ENCODE assay signal across 8 mouse cellular contexts in genomic region chr2:119618199-119618982, GRCm38 (mm10). TPM values are rescaled to one million over a fixed set of nuclear protein-coding genes. Genes with fewer than 3 reads are reported as not detected.
A peak's percentile ranks its signal among the peaks of the same experiment; 100 is the strongest.
DNase-seq lines count a peak whose midpoint lies in the region; ATAC-seq and TF ChIP-seq lines count a peak whose summit lies in the region.

Nusap1 (plus strand) TSS chr2:119618298.
Oip5 (minus strand) TSS chr2:119618469.

- no peak for TF ChIP-seq CTCF in kidney, postnatal 0 days (IDR thresholded peaks at IDR 0.05; ENCODE audit: low read depth)

- peak; percentile 93 for ATAC-seq in erythroid progenitor cell, adult 5-6 weeks (replicated peaks; ENCODE audit: low FRiP score, poor library complexity, severe bottlenecking)
- peak; percentile 99 for ATAC-seq in heart, embryonic 12.5 days (ENCODE audit: insufficient number of reproducible peaks, low FRiP score)
- ATAC-seq in kidney, postnatal 0 days (replicated peaks; ENCODE audit: low FRiP score, low read depth) = peak; percentile 99
- peak; percentile 98 for ATAC-seq in liver, embryonic 11.5 days (replicated peaks; ENCODE audit: low FRiP score)
- ATAC-seq in stomach, embryonic 14.5 days (ENCODE audit: insufficient number of reproducible peaks, insufficient read depth, low FRiP score, low read depth) = peak; percentile 100

- no peaks in the 10 kb centered on the region for H3K9me3 ChIP-seq in heart, embryonic 12.5 days (replicated peaks)
- no peaks in the 10 kb centered on the region for H3K9me3 ChIP-seq in kidney, postnatal 0 days (replicated peaks; ENCODE audit: low read length)
- H3K9me3 ChIP-seq in liver, embryonic 11.5 days (ENCODE audit: control insufficient read depth, low read length) = no peaks in the 10 kb centered on the region
- no peaks in the 10 kb centered on the region for H3K9me3 ChIP-seq in stomach, embryonic 14.5 days (ENCODE audit: control insufficient read depth, low read depth, low read length)

- peak within 1 kb of the TSS; percentile 46 for H3K27ac ChIP-seq in heart, embryonic 12.5 days (ENCODE audit: poor library complexity, severe bottlenecking)
- no peak within 1 kb of the TSS for H3K27ac ChIP-seq in kidney, postnatal 0 days
- H3K27ac ChIP-seq in liver, embryonic 11.5 days (ENCODE audit: low read depth, low read length) = peak within 1 kb of the TSS; percentile 79
- peak within 1 kb of the TSS; percentile 74 for H3K27ac ChIP-seq in stomach, embryonic 14.5 days (ENCODE audit: low read length)

- peak; percentile 98 for DNase-seq in CD4-positive helper T cell, adult 2 months (ENCODE audit: low read depth, low spot score)
- DNase-seq in brain, embryonic 18.5 days (ENCODE audit: low read depth, low spot score) = peak; percentile 96
- DNase-seq in kidney, postnatal 0 days (ENCODE audit: low spot score) = peak; percentile 99
- peak; percentile 89 for DNase-seq in liver, embryonic 11.5 days (ENCODE audit: low spot score)
- peak; percentile 97 for DNase-seq in naive thymus-derived CD4-positive, alpha-beta T cell, adult 2 months (ENCODE audit: low read depth)

- H3K4me1 ChIP-seq in heart, embryonic 12.5 days (replicated peaks) = peaks cover 21% of the 10 kb centered on the region
- no peaks in the 10 kb centered on the region; the same call in 1 of the 2 replicates for H3K4me1 ChIP-seq in kidney, postnatal 0 days (replicated peaks; ENCODE audit: insufficient read depth, low read length)
- H3K4me1 ChIP-seq in liver, embryonic 11.5 days (replicated peaks; ENCODE audit: control insufficient read depth, insufficient read depth, low read length) = peaks cover 11% of the 10 kb centered on the region
- peaks cover 20% of the 10 kb centered on the region; the same call in 1 of the 2 replicates for H3K4me1 ChIP-seq in stomach, embryonic 14.5 days (ENCODE audit: control insufficient read depth, insufficient read depth, low read length)

- H3K36me3 ChIP-seq in heart, embryonic 12.5 days = peaks cover 2% of the 10 kb centered on the region
- H3K36me3 ChIP-seq in kidney, postnatal 0 days (ENCODE audit: insufficient read depth, low read length) = no peaks in the 10 kb centered on the region
- 0 out of 2 replicates have a peak, but pooled peaks cover 4% of the 10 kb centered on the region for H3K36me3 ChIP-seq in liver, embryonic 11.5 days (ENCODE audit: control insufficient read depth, insufficient read depth, low read length)
- H3K36me3 ChIP-seq in stomach, embryonic 14.5 days (ENCODE audit: control insufficient read depth, insufficient read depth, low read length) = no peaks in the 10 kb centered on the region

- peak within 1 kb of the TSS; percentile 82 for H3K4me2 ChIP-seq in heart, embryonic 12.5 days
- H3K4me2 ChIP-seq in kidney, postnatal 0 days (ENCODE audit: low read length) = peak within 1 kb of the TSS; percentile 81
- peak within 1 kb of the TSS; percentile 75 for H3K4me2 ChIP-seq in liver, embryonic 11.5 days
- peak within 1 kb of the TSS; percentile 75 for H3K4me2 ChIP-seq in stomach, embryonic 14.5 days (replicated peaks; ENCODE audit: low read depth, low read length)

- peak within 1 kb of the TSS; percentile 79 for H3K9ac ChIP-seq in heart, embryonic 12.5 days
- H3K9ac ChIP-seq in kidney, postnatal 0 days (ENCODE audit: low read depth, low read length) = peak within 1 kb of the TSS; percentile 67
- H3K9ac ChIP-seq in liver, embryonic 11.5 days (ENCODE audit: low read depth, low read length) = peak within 1 kb of the TSS; percentile 93
- H3K9ac ChIP-seq in stomach, embryonic 14.5 days (replicated peaks; ENCODE audit: low read depth, low read length) = peak within 1 kb of the TSS; percentile 67

- H3K27me3 ChIP-seq in heart, embryonic 12.5 days (replicated peaks) = no peaks in the 10 kb centered on the region
- no peaks in the 10 kb centered on the region for H3K27me3 ChIP-seq in kidney, postnatal 0 days (ENCODE audit: insufficient read depth, low read length)
- no peaks in the 10 kb centered on the region for H3K27me3 ChIP-seq in liver, embryonic 11.5 days (replicated peaks; ENCODE audit: control insufficient read depth, insufficient read depth, low read length)
- no peaks in the 10 kb centered on the region for H3K27me3 ChIP-seq in stomach, embryonic 14.5 days (ENCODE audit: control insufficient read depth, insufficient read depth, low read length)

- H3K4me3 ChIP-seq in heart, embryonic 12.5 days = peak within 1 kb of the TSS; percentile 77
- H3K4me3 ChIP-seq in kidney, postnatal 0 days (replicated peaks; ENCODE audit: low read depth, low read length) = peak within 1 kb of the TSS; percentile 82
- H3K4me3 ChIP-seq in liver, embryonic 11.5 days (ENCODE audit: low read depth, low read length) = peak within 1 kb of the TSS; percentile 88
- peak within 1 kb of the TSS; percentile 82 for H3K4me3 ChIP-seq in stomach, embryonic 14.5 days (ENCODE audit: low read depth, low read length)

- WGBS in heart, embryonic 12.5 days = 0% methylated on average over 55 of the region's 55 CpGs
- under 1% methylated on average over 55 of the region's 55 CpGs for WGBS in kidney, postnatal 0 days
- WGBS in liver, embryonic 11.5 days = under 1% methylated on average over 55 of the region's 55 CpGs
- under 1% methylated on average over 55 of the region's 55 CpGs for WGBS in stomach, embryonic 14.5 days

RNA-seq across cellular contexts. Expression of gene Nusap1, which starts in this region (rescaled TPM):
- 358 and 360 TPM in 2 replicates for total RNA-seq in erythroid progenitor cell, adult 5-6 weeks (2015; ENCODE audit: low replicate concordance)
- 406 and 409 TPM in 2 replicates for total RNA-seq in erythroid progenitor cell, adult 5-6 weeks (2017; ENCODE audit: low replicate concordance)
- 51.6 and 53.3 TPM in 2 replicates for polyA plus RNA-seq in heart, embryonic 12.5 days (2016; fragmentation: Nextera tagmentation; extraction: Ambion mirVana)
- 31.9 and 38.7 TPM in 2 replicates for polyA plus RNA-seq in kidney, postnatal 0 days (2015; fragmentation: Nextera tagmentation; extraction: Ambion mirVana)
- 76.5 and 88.3 TPM in 2 replicates for polyA plus RNA-seq in liver, embryonic 11.5 days (2014; fragmentation: Nextera tagmentation; extraction: Ambion mirVana)
- 73.0 and 73.2 TPM in 2 replicates for polyA plus RNA-seq in stomach, embryonic 14.5 days (2014; fragmentation: Nextera tagmentation; extraction: Ambion mirVana)

RNA-seq across cellular contexts. Expression of gene Oip5, which starts in this region (rescaled TPM):
- 68.1 and 71.7 TPM in 2 replicates for total RNA-seq in erythroid progenitor cell, adult 5-6 weeks (2015; ENCODE audit: low replicate concordance)
- 32.5 and 94.3 TPM in 2 replicates for total RNA-seq in erythroid progenitor cell, adult 5-6 weeks (2017; ENCODE audit: low replicate concordance)
- polyA plus RNA-seq in heart, embryonic 12.5 days (2016; fragmentation: Nextera tagmentation; extraction: Ambion mirVana) = 24.3 and 28.3 TPM in 2 replicates
- 12.4 and 15.6 TPM in 2 replicates for polyA plus RNA-seq in kidney, postnatal 0 days (2015; fragmentation: Nextera tagmentation; extraction: Ambion mirVana)
- 42.0 and 47.7 TPM in 2 replicates for polyA plus RNA-seq in liver, embryonic 11.5 days (2014; fragmentation: Nextera tagmentation; extraction: Ambion mirVana)
- 26.7 and 27.1 TPM in 2 replicates for polyA plus RNA-seq in stomach, embryonic 14.5 days (2014; fragmentation: Nextera tagmentation; extraction: Ambion mirVana)
